Mouse (Mus musculus): ENCODE results near the gene Mrgpra2a. TPM values are rescaled to one million over a fixed set of nuclear protein-coding genes. Genes with fewer than 3 reads are reported as not detected.

Mrgpra2a gene
- total and polyA plus RNA-seq, 3 experiments = not detected

DNA sequence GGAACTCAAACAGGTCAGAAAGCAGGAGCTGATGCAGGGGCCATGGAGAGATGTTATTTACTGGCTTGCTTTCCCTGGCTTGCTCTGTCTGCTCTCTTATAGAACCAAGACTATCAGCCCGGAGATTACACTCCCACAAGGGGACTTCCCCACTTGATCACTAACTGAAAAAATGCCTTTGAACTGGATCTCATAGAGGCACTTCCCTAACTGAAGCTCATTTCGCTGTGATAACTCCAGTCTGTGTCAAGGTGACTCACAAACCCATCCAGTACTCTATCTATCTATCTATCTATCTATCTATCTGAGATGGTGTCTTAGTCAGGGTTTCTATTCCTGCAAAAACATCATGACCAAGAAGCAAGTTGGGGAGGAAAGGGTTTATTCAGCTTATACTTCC lies 41.3 kb downstream of the Mrgpra2a start (continued):
- no peak for TF ChIP-seq TAL1 (IDR thresholded peaks at IDR 0.05; ENCODE audit: low read length)
- peak; percentile 63; the same call in 1 of the 2 replicates for TF ChIP-seq MYB (IDR thresholded peaks at IDR 0.05; ENCODE audit: low read depth, low read length)
- TF ChIP-seq ZC3H11A (IDR thresholded peaks at IDR 0.05; ENCODE audit: low read depth, low read length) = no peak
- TF ChIP-seq MYC (IDR thresholded peaks at IDR 0.05; ENCODE audit: low read depth, low read length) = no peak
- TF ChIP-seq JUND (IDR thresholded peaks at IDR 0.05; ENCODE audit: low read depth, low read length) = no peak
- TF ChIP-seq HCFC1 (IDR thresholded peaks at IDR 0.05; ENCODE audit: low read depth, low read length) = no peak
- TF ChIP-seq CHD2 (IDR thresholded peaks at IDR 0.05; ENCODE audit: low read length) = no peak
- TF ChIP-seq ETS1 (IDR thresholded peaks at IDR 0.05; ENCODE audit: low read depth, low read length) = peak; percentile 49
- TF ChIP-seq ZMIZ1 (IDR thresholded peaks at IDR 0.05; ENCODE audit: low read depth, low read length) = no peak
- TF ChIP-seq GABPA (IDR thresholded peaks at IDR 0.05; ENCODE audit: low read depth, low read length) = no peak
- no peak for TF ChIP-seq BHLHE40 (IDR thresholded peaks at IDR 0.05; ENCODE audit: borderline replicate concordance, low read depth, low read length)
- no peak for TF ChIP-seq POLR2AphosphoS5 (IDR thresholded peaks at IDR 0.05; ENCODE audit: borderline replicate concordance, low read depth, low read length)
- no peak for TF ChIP-seq POLR2A (IDR thresholded peaks at IDR 0.05; ENCODE audit: control insufficient read depth in 1 of 2, insufficient read depth in 1 of 2, low read depth in 1 of 2, low read length in 2 of 2, poor library complexity in 1 of 2)
- TF ChIP-seq MEF2A (IDR thresholded peaks at IDR 0.05; ENCODE audit: extremely low read depth, insufficient replicate concordance, low read depth, low read length, poor library complexity, severe bottlenecking) = no peak

DNA sequence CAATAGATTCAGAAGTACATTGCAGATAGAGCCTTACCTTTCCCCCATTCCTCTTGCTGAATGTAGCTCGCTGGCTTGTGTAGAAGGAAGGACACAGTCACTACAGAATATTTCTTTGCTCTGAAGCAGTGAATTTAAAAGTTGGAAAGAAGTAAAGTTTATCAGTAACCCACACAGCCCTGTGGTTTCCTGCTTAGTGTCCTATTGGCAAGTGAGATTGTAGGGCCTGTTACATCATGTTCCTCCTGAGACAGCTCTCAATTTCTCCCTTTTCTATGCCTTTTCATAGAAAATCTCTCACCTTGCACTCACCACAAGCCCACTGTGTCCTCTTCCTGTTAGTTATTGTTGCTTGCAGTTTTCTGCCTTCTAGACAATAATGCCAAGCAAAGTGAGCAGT lies 42.4 kb downstream of the Mrgpra2a start:
- Histone ChIP-seq H3K36me3 (ENCODE audit: control insufficient read depth in 1 of 2, insufficient read depth in 2 of 2, low read length in 2 of 2) (peaks cover 0 to 19% of the 10 kb centered on the region in 2 experiments; a peak in 2 of 4 replicates), H3K9ac (ENCODE audit: control insufficient read depth, low read depth, low read length, poor library complexity, severe bottlenecking) (no peak overlapping the region), H3K27ac (ENCODE audit: control insufficient read depth, low read depth, low read length) (peak overlapping the region; percentile 83), H3K27me3 (ENCODE audit: control insufficient read depth in 1 of 2, insufficient read depth in 2 of 2, low read length in 2 of 2) (no peaks in the 10 kb centered on the region), H3K9me3 (replicated peaks; ENCODE audit: insufficient read depth, low read length) (no peaks in the 10 kb centered on the region), H3K79me2 (ENCODE audit: control insufficient read depth, insufficient read depth, low read length, poor library complexity) (no peaks in the 10 kb centered on the region), H3K4me3 (ENCODE audit: control insufficient read depth in 1 of 2, insufficient read depth in 1 of 2, low read depth in 2 of 2, low read length in 2 of 2) (no peak overlapping the region), H3K4me1 (ENCODE audit: control insufficient read depth in 1 of 2, insufficient read depth in 2 of 2, low read length in 2 of 2) (peaks cover 12 to 14% of the 10 kb centered on the region in 2 experiments)
- TF ChIP-seq GABPA (IDR thresholded peaks at IDR 0.05; ENCODE audit: low read depth, low read length) (no peak), TBP (IDR thresholded peaks at IDR 0.05; ENCODE audit: low read depth, low read length) (peak; percentile 45; the same call in 1 of the 2 replicates), TAL1 (IDR thresholded peaks at IDR 0.05; ENCODE audit: low read length) (peak; percentile 87), RCOR1 (IDR thresholded peaks at IDR 0.05; ENCODE audit: low read depth, low read length) (peak; percentile 94), RAD21 (IDR thresholded peaks at IDR 0.05; ENCODE audit: low read depth, low read length) (no peak), ZC3H11A (IDR thresholded peaks at IDR 0.05; ENCODE audit: low read depth, low read length) (no peak), POLR2AphosphoS2 (IDR thresholded peaks at IDR 0.05; ENCODE audit: low read length) (no peak), CHD1 (IDR thresholded peaks at IDR 0.05; ENCODE audit: low read depth, low read length) (no peak), POLR2A (IDR thresholded peaks at IDR 0.05; ENCODE audit: control insufficient read depth in 1 of 2, insufficient read depth in 1 of 2, low read depth in 1 of 2, low read length in 2 of 2, poor library complexity in 1 of 2) (no peak), ETS1 (IDR thresholded peaks at IDR 0.05; ENCODE audit: low read depth, low read length) (peak; percentile 89), NELFE (IDR thresholded peaks at IDR 0.05; ENCODE audit: low read depth, low read length) (no peak), CHD2 (IDR thresholded peaks at IDR 0.05; ENCODE audit: low read length) (no peak; the same call in 1 of the 2 replicates), ELF1 (IDR thresholded peaks at IDR 0.05; ENCODE audit: low read depth, low read length) (no peak), KAT2A (conservative IDR thresholded peaks at IDR 0.05; ENCODE audit: low read depth, low read length) (no peak), POLR2AphosphoS5 (IDR thresholded peaks at IDR 0.05; ENCODE audit: borderline replicate concordance, low read depth, low read length) (no peak), GATA1 (IDR thresholded peaks at IDR 0.05; ENCODE audit: low read depth, low read length) (peak; percentile 95), HCFC1 (IDR thresholded peaks at IDR 0.05; ENCODE audit: low read depth, low read length) (peak; percentile 31; the same call in 1 of the 2 replicates), EP300 (IDR thresholded peaks at IDR 0.05; ENCODE audit: low read depth in 1 of 2, low read length in 2 of 2) (peak; percentile 96 to 98), NRF1 (IDR thresholded peaks at IDR 0.05; ENCODE audit: insufficient read depth, low read depth, low read length, poor library complexity, severe bottlenecking) (no peak), TCF12 (IDR thresholded peaks at IDR 0.05; ENCODE audit: low read depth, low read length) (peak; percentile 97), UBTF (IDR thresholded peaks at IDR 0.05; ENCODE audit: borderline replicate concordance, insufficient read depth, low read depth, low read length) (no peak), SIN3A (IDR thresholded peaks at IDR 0.05; ENCODE audit: low read length) (peak; percentile 35; the same call in 1 of the 2 replicates), JUND (IDR thresholded peaks at IDR 0.05; ENCODE audit: low read depth, low read length) (no peak), MAFK (IDR thresholded peaks at IDR 0.05; ENCODE audit: borderline replicate concordance, low read depth, low read length) (no peak; the same call in 1 of the 2 replicates), MYC (IDR thresholded peaks at IDR 0.05; ENCODE audit: low read depth, low read length) (0 out of 2 replicates have a peak, but pooled peaks have one; percentile 30), MEF2A (IDR thresholded peaks at IDR 0.05; ENCODE audit: extremely low read depth, insufficient replicate concordance, low read depth, low read length, poor library complexity, severe bottlenecking) (no peak), MAX (IDR thresholded peaks at IDR 0.05; ENCODE audit: low read length) (no peak)
- DNase-seq (ENCODE audit: low read depth, low spot score) = peak; percentile 87
